32 mouse cellular contexts compared by ENCODE assay signal in the genomic region with DNA sequence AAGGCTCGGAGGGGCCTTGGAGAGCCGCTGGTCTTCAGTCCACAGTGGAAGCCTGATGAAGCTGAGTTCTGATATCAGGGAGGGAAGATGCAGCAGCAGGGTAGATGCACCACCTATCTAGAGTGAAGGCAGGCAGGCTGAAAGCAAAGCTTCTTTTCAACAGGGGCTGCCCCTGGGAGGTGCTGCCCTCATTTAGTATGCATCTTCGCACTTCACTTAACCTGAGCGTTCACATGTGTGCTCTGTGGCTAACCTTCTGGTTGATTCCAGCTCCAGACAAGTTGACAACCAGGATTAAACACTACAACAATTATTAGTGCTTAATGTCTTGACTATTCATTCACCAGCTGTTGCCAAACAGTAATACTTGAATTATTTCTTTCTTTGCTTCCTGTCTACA. TPM values are rescaled to one million over a fixed set of nuclear protein-coding genes. Genes with fewer than 3 reads are reported as not detected.
DNase-seq lines count a peak whose midpoint lies in the region; ATAC-seq and TF ChIP-seq lines count a peak whose summit lies in the region.
"Had no signal": no experiment of that assay in that cellular context is flagged by ENCODE, and none has a peak within 500 bp of the region (broad histone marks: within the 10 kb centered on the region; RNA-seq: fewer than 3 reads in every experiment).

No protein-coding gene starts in this region.

- DNase-seq in neural tube, embryonic 10.5 days (ENCODE audit: extremely low spot score, low spot score): no peak
- peak; percentile 78 for DNase-seq in A20 (ENCODE audit: low read depth, low spot score)
- peak; percentile 21 to 33 for DNase-seq in B cell, adult 2 months
- no peak for DNase-seq in cerebellum, adult 8-10 months
- DNase-seq: adrenal gland, adult 8-10 months; adrenal gland, postnatal 25 days; cerebellum, adult 11-12 months; cerebellum, adult 9-10 months; cerebellum, postnatal 25 days; forebrain, postnatal 0 days; gastrocnemius, postnatal 25 days; heart, adult 18-20 months; heart, postnatal 10 days; heart, postnatal 36 days had no signal

- WGBS in neural tube, embryonic 15.5 days: 86% methylated on average over 4 of the region's 4 CpGs
- WGBS in intestine, postnatal 0 days: 91% methylated on average over 4 of the region's 4 CpGs

- 0 out of 2 replicates have a peak, but pooled peaks cover 5% of the 10 kb centered on the region for H3K4me1 ChIP-seq in neural tube, embryonic 15.5 days
- H3K4me1 ChIP-seq in intestine, postnatal 0 days (replicated peaks; ENCODE audit: control insufficient read depth, insufficient read depth, low read length): no peaks in the 10 kb centered on the region
- H3K4me1 ChIP-seq: embryonic facial prominence, embryonic 12.5 days; embryonic facial prominence, embryonic 15.5 days; heart, embryonic 12.5 days; heart, embryonic 15.5 days; hindbrain, embryonic 10.5 days; hindbrain, embryonic 13.5 days had no signal

- no peak overlapping the region for H3K4me2 ChIP-seq in neural tube, embryonic 15.5 days
- H3K4me2 ChIP-seq in intestine, postnatal 0 days (replicated peaks; ENCODE audit: low read depth): no peak overlapping the region
- H3K4me2 ChIP-seq: embryonic facial prominence, embryonic 12.5 days; embryonic facial prominence, embryonic 15.5 days; heart, embryonic 12.5 days; heart, embryonic 15.5 days; hindbrain, embryonic 13.5 days had no signal

- no peak for TF ChIP-seq CTCF in intestine, postnatal 0 days (IDR thresholded peaks at IDR 0.05; ENCODE audit: low read depth)

- peaks cover 23% of the 10 kb centered on the region for H3K36me3 ChIP-seq in neural tube, embryonic 15.5 days
- peaks cover 21% of the 10 kb centered on the region for H3K36me3 ChIP-seq in intestine, postnatal 0 days (ENCODE audit: control insufficient read depth, insufficient read depth)
- H3K36me3 ChIP-seq: heart, embryonic 15.5 days had no signal

- H3K9ac ChIP-seq in neural tube, embryonic 15.5 days (replicated peaks): no peak overlapping the region
- no peak overlapping the region for H3K9ac ChIP-seq in intestine, postnatal 0 days (ENCODE audit: low read depth, low read length)
- H3K9ac ChIP-seq: embryonic facial prominence, embryonic 12.5 days; embryonic facial prominence, embryonic 15.5 days; forebrain, postnatal 0 days; heart, embryonic 12.5 days; heart, embryonic 15.5 days; hindbrain, embryonic 13.5 days had no signal

- no peaks in the 10 kb centered on the region for H3K27me3 ChIP-seq in neural tube, embryonic 15.5 days (replicated peaks)
- H3K27me3 ChIP-seq in intestine, postnatal 0 days (replicated peaks; ENCODE audit: control insufficient read depth, insufficient read depth, low read length): no peaks in the 10 kb centered on the region
- H3K27me3 ChIP-seq: embryonic facial prominence, embryonic 12.5 days; embryonic facial prominence, embryonic 15.5 days; heart, embryonic 12.5 days; heart, embryonic 15.5 days; hindbrain, embryonic 13.5 days had no signal

- no peak overlapping the region for H3K4me3 ChIP-seq in neural tube, embryonic 15.5 days (replicated peaks)
- H3K4me3 ChIP-seq in intestine, postnatal 0 days (ENCODE audit: low read depth, low read length): no peak overlapping the region
- H3K4me3 ChIP-seq: embryonic facial prominence, embryonic 12.5 days; embryonic facial prominence, embryonic 15.5 days; heart, embryonic 12.5 days; heart, embryonic 15.5 days; hindbrain, embryonic 10.5 days; hindbrain, embryonic 13.5 days had no signal

- ATAC-seq in neural tube, embryonic 15.5 days (ENCODE audit: low FRiP score): no peak
- peak; percentile 67; the same call in 1 of the 2 replicates for ATAC-seq in neutrophil, adult 5-6 weeks (ENCODE audit: extremely low read depth, insufficient number of reproducible peaks, low FRiP score, poor library complexity, severe bottlenecking)
- ATAC-seq in intestine, postnatal 0 days: no peak
- ATAC-seq: activated CD4-positive, CD25-positive, alpha-beta regulatory T cell, adult 4 months; forebrain, embryonic 14.5 days; forebrain, postnatal 0 days; hindbrain, embryonic 16.5 days had no signal

- 0 out of 2 replicates have a peak overlapping the region, but pooled peaks have one; percentile 18 for H3K27ac ChIP-seq in neural tube, embryonic 15.5 days (replicated peaks)
- H3K27ac ChIP-seq in intestine, postnatal 0 days (ENCODE audit: low read depth, low read length): no peak overlapping the region
- H3K27ac ChIP-seq: embryonic facial prominence, embryonic 12.5 days; embryonic facial prominence, embryonic 15.5 days; heart, embryonic 15.5 days; hindbrain, embryonic 10.5 days; hindbrain, embryonic 13.5 days had no signal

- H3K9me3 ChIP-seq in neural tube, embryonic 15.5 days (replicated peaks): no peaks in the 10 kb centered on the region
- H3K9me3 ChIP-seq in intestine, postnatal 0 days (ENCODE audit: control insufficient read depth): no peaks in the 10 kb centered on the region
- H3K9me3 ChIP-seq: embryonic facial prominence, embryonic 12.5 days; embryonic facial prominence, embryonic 15.5 days; heart, embryonic 12.5 days; heart, embryonic 15.5 days; hindbrain, embryonic 10.5 days; hindbrain, embryonic 13.5 days had no signal

RNA-seq across cellular contexts. Expression of gene Faim, which starts 7.9 kb away (rescaled TPM):
- polyA plus RNA-seq in neural tube, embryonic 15.5 days (2015; fragmentation: Nextera tagmentation; extraction: Ambion mirVana): 106 and 117 TPM in 2 replicates
- 68.6 and 71.9 TPM in 2 replicates for total RNA-seq in neutrophil, adult 5-6 weeks (2017)
- polyA plus RNA-seq in intestine, postnatal 0 days (2015; fragmentation: Nextera tagmentation; extraction: Ambion mirVana): 30.3 and 31.2 TPM in 2 replicates

RNA-seq across cellular contexts. Expression of gene Foxl2, which starts 39.0 kb away (rescaled TPM):
- 0.49 and 0.55 TPM in 2 replicates for polyA plus RNA-seq in neural tube, embryonic 15.5 days (2015; fragmentation: Nextera tagmentation; extraction: Ambion mirVana)
- not detected in 2 replicates for total RNA-seq in neutrophil, adult 5-6 weeks (2017)
- not detected in 2 replicates for polyA plus RNA-seq in intestine, postnatal 0 days (2015; fragmentation: Nextera tagmentation; extraction: Ambion mirVana)
- total RNA-seq: adrenal gland, postnatal 25 days; common myeloid progenitor, adult 5-6 weeks; gastrocnemius, adult 8-10 months; heart, adult 18-20 months; heart, postnatal 10 days; heart, postnatal 36 days had no signal
- polyA plus RNA-seq: activated CD4-positive, CD25-positive, alpha-beta regulatory T cell, adult 4 months; heart, embryonic 12.5 days; heart, embryonic 15.5 days had no signal

RNA-seq across cellular contexts. Expression of gene Gm1123, which starts 41.4 kb away (rescaled TPM):
- polyA plus RNA-seq in neural tube, embryonic 15.5 days (2015; fragmentation: Nextera tagmentation; extraction: Ambion mirVana): 0.50 TPM in 1 of 2 replicates, not detected in the other
- not detected in 2 replicates for total RNA-seq in neutrophil, adult 5-6 weeks (2017)
- polyA plus RNA-seq in intestine, postnatal 0 days (2015; fragmentation: Nextera tagmentation; extraction: Ambion mirVana): 45.9 and 46.8 TPM in 2 replicates
- total RNA-seq: adrenal gland, adult 8-10 months; adrenal gland, postnatal 25 days; common myeloid progenitor, adult 5-6 weeks; ES-E14; gastrocnemius, adult 8-10 months; gastrocnemius, postnatal 25 days; heart, postnatal 10 days; heart, postnatal 36 days had no signal
- polyA plus RNA-seq: embryonic facial prominence, embryonic 12.5 days; embryonic facial prominence, embryonic 15.5 days; forebrain, embryonic 11.5 days; forebrain, embryonic 14.5 days; forebrain, postnatal 0 days; frontal cortex, adult 2 months; gonadal fat pad, adult 2 months; hindbrain, embryonic 10.5 days had no signal

Comparison
In these comparisons a context has a peak if more than half of its experiments do, and no peak if none do; other contexts are left out.
1. DNase-seq: peak in A20 (single experiment) and B cell, adult 2 months (2 of 2); none in neural tube, embryonic 10.5 days (single experiment) and cerebellum, adult 8-10 months (single experiment).
2. RNA of gene Gm1123, which starts 41.4 kb away (polyA plus RNA-seq): 45.9 to 46.8 TPM in intestine, postnatal 0 days; 0.50 TPM in neural tube, embryonic 15.5 days; every median in the first group is over 10 times any median in the second.